Mouse (Mus musculus) lung, postnatal 0 days (tissue): ENCODE measurements around the gene Serpina6. TPM values are rescaled to one million over a fixed set of nuclear protein-coding genes. Genes with fewer than 3 reads are reported as not detected.
A peak's percentile ranks its signal among the peaks of the same experiment; 100 is the strongest.
"Not testable (repeated sequence)": the region's sequence is repeated elsewhere in the genome, so short reads cannot be mapped to it uniquely, and the experiment has no call there.

Experiments used
- ATAC-seq: fragments of 200-750 bp; cut with Nextera tagmentation; 2 replicates; pipeline ENCODE4 v1.8.0; 2017; ENCODE audit warnings: moderate library complexity
- DNase-seq: peaks from one replicate; pipeline ENCODE4 v3.0.0-alpha.2; 2016; ENCODE audit warnings: low spot score
- H3K27ac ChIP-seq: fragments of 300-500 bp; sonication (generic); 2 replicates; pipeline ENCODE4 v1.5.1; 2014; ENCODE audit warnings: antibody characterized with exemption, mild to moderate bottlenecking, low read length, mixed read lengths
- H3K27me3 ChIP-seq: fragments of 300-500 bp; sonication (generic); replicated peaks from 2 replicates; pipeline ENCODE4 v1.6.1; 2014; ENCODE audit warnings: low read length, mixed read lengths; ENCODE audit not compliant: insufficient read depth
- H3K36me3 ChIP-seq: fragments of 300-500 bp; sonication (generic); 2 replicates; pipeline ENCODE4 v1.6.1; 2014; ENCODE audit warnings: low read length, mixed read lengths; ENCODE audit not compliant: insufficient read depth
- H3K4me1 ChIP-seq: fragments of 300-500 bp; sonication (generic); 2 replicates; pipeline ENCODE4 v1.6.1; 2014; ENCODE audit warnings: antibody characterized with exemption, low read depth, low read length, mixed read lengths; ENCODE audit not compliant: insufficient read depth
- H3K4me2 ChIP-seq: fragments of 300-500 bp; sonication (generic); replicated peaks from 2 replicates; pipeline ENCODE4 v1.6.1; 2014; ENCODE audit warnings: low read depth, mild to moderate bottlenecking, low read length, moderate library complexity, mixed read lengths
- H3K4me3 ChIP-seq: fragments of 300-500 bp; sonication (generic); 2 replicates; pipeline ENCODE4 v1.5.1; 2014; ENCODE audit warnings: low read depth, low read length
- H3K9ac ChIP-seq: fragments of 300-500 bp; sonication (generic); replicated peaks from 2 replicates; pipeline ENCODE4 v1.6.1; 2014; ENCODE audit warnings: low read depth, mild to moderate bottlenecking
- H3K9me3 ChIP-seq: fragments of 300-500 bp; sonication (generic); 2 replicates; pipeline ENCODE4 v1.6.1; 2016; ENCODE audit warnings: low read length, mixed read lengths
- CTCF ChIP-seq: IDR thresholded peaks from 2 replicates; pipeline ENCODE4 v1.5.1; 2016; ENCODE audit warnings: antibody characterized with exemption, mild to moderate bottlenecking
- EP300 ChIP-seq: IDR thresholded peaks from 2 replicates; pipeline ENCODE4 v1.6.1; 2016; ENCODE audit warnings: antibody characterized with exemption, mild to moderate bottlenecking, control low read depth
- WGBS: fragments of 180-500 bp; shearing (Covaris S2); extraction: QIAGEN DNeasy Blood & Tissue Kit; methylation state at CpG from one replicate; pipeline ENCODE4 v1.1.7; 2014; 5-methylcytosine and 5-hydroxymethylcytosine counted together
- polyA plus RNA-seq: library from polyadenylated mRNA; unstranded; fragments of >200 nt; fragmentation: Nextera tagmentation; extraction: Ambion mirVana; gene quantifications from 2 replicates; pipeline ENCODE4 v1.2.1, GENCODE M21; 2015

Serpina6 gene
- polyA plus RNA-seq, 1 experiment from 2014 or later: not detected

- Histone ChIP-seq H3K4me2 (no peak overlapping the region), H3K27me3 (no peaks in the 10 kb centered on the region), H3K27ac (no peak overlapping the region), H3K9ac (no peak overlapping the region), H3K4me3 (no peak overlapping the region), H3K36me3 (no peaks in the 10 kb centered on the region), H3K4me1 (no peaks in the 10 kb centered on the region), H3K9me3 (no peaks in the 10 kb centered on the region)
- ATAC-seq (no peak), DNase-seq (no peak)
- no peak for TF ChIP-seq EP300
- no peak for TF ChIP-seq CTCF
- WGBS: 36% methylated on average over 7 of the region's 7 CpGs
Observed at GRCm38 (mm10) chr12:103687021-103687420, 30.0 kb upstream of the Serpina6 start.

GRCm38 (mm10) chr12:103686050-103686449 lies 29.0 kb upstream of the Serpina6 start:
- Histone ChIP-seq H3K27ac (no peak overlapping the region), H3K4me2 (no peak overlapping the region), H3K4me1 (no peaks in the 10 kb centered on the region), H3K9me3 (no peaks in the 10 kb centered on the region), H3K9ac (no peak overlapping the region), H3K4me3 (no peak overlapping the region), H3K27me3 (no peaks in the 10 kb centered on the region), H3K36me3 (no peaks in the 10 kb centered on the region)
- WGBS: 67% methylated on average over 3 of the region's 3 CpGs
- TF ChIP-seq CTCF: no peak
- no peak for TF ChIP-seq EP300
- DNase-seq: no peak
- no peak for ATAC-seq

- Histone ChIP-seq H3K4me3 (no peak overlapping the region), H3K4me2 (no peak overlapping the region), H3K9me3 (no peaks in the 10 kb centered on the region), H3K36me3 (no peaks in the 10 kb centered on the region), H3K9ac (no peak overlapping the region), H3K27me3 (no peaks in the 10 kb centered on the region), H3K27ac (no peak overlapping the region), H3K4me1 (no peaks in the 10 kb centered on the region)
- no peak for ATAC-seq
- DNase-seq: no peak
- 46% methylated on average over 3 of the region's 3 CpGs for WGBS
- TF ChIP-seq EP300: no peak
- TF ChIP-seq CTCF: no peak
Observed at GRCm38 (mm10) chr12:103685386-103685785, 28.4 kb upstream of the Serpina6 start.

- Histone ChIP-seq H3K27me3 (no peaks in the 10 kb centered on the region), H3K9me3 (no peaks in the 10 kb centered on the region), H3K27ac (no peak overlapping the region), H3K4me3 (no peak overlapping the region), H3K4me2 (no peak overlapping the region), H3K36me3 (no peaks in the 10 kb centered on the region), H3K9ac (no peak overlapping the region), H3K4me1 (no peaks in the 10 kb centered on the region)
- TF ChIP-seq EP300 (no peak), CTCF (no peak)
- WGBS: 34% methylated on average over 4 of the region's 4 CpGs
- ATAC-seq (no peak), DNase-seq (no peak)
Observed at GRCm38 (mm10) chr12:103683775-103684174, 26.8 kb upstream of the Serpina6 start.

- no peaks in the 10 kb centered on the region for H3K36me3 ChIP-seq
- DNase-seq (no peak), ATAC-seq (0 out of 2 replicates have a peak, but pooled peaks have one; percentile 37)
- H3K9ac ChIP-seq: no peak overlapping the region
- H3K27me3 ChIP-seq: no peaks in the 10 kb centered on the region
- no peak overlapping the region for H3K4me3 ChIP-seq
- H3K4me2 ChIP-seq: no peak overlapping the region
- no peaks in the 10 kb centered on the region for H3K9me3 ChIP-seq
- TF ChIP-seq EP300 (no peak), CTCF (no peak)
- H3K27ac ChIP-seq: no peak overlapping the region
- whole genome bisulfite sequencing: 47% methylated on average over 2 of the region's 2 CpGs
- H3K4me1 ChIP-seq: no peaks in the 10 kb centered on the region
Observed at GRCm38 (mm10) chr12:103681739-103682138, 24.7 kb upstream of the Serpina6 start.

GRCm38 (mm10) chr12:103681169-103681568 lies 24.2 kb upstream of the Serpina6 start:
- no peaks in the 10 kb centered on the region for H3K36me3 ChIP-seq
- WGBS: 63% methylated on average over 2 of the region's 2 CpGs
- ATAC-seq: no peak
- H3K4me3 ChIP-seq: no peak overlapping the region
- no peaks in the 10 kb centered on the region for H3K27me3 ChIP-seq
- no peak for TF ChIP-seq CTCF
- no peak for TF ChIP-seq EP300
- H3K9ac ChIP-seq: no peak overlapping the region
- H3K9me3 ChIP-seq: no peaks in the 10 kb centered on the region
- no peak overlapping the region for H3K4me2 ChIP-seq
- H3K4me1 ChIP-seq: no peaks in the 10 kb centered on the region
- no peak overlapping the region for H3K27ac ChIP-seq
- no peak for DNase-seq

GRCm38 (mm10) chr12:103679853-103680252 lies 22.8 kb upstream of the Serpina6 start:
- not testable (repeated sequence) for H3K4me1 ChIP-seq, H3K9me3 ChIP-seq, H3K4me3 ChIP-seq, H3K27ac ChIP-seq, H3K9ac ChIP-seq, H3K27me3 ChIP-seq, DNase-seq, ATAC-seq, H3K36me3 ChIP-seq, H3K4me2 ChIP-seq
- 96% methylated on average over 1 of the region's 1 CpGs for WGBS
